9 mouse cellular contexts compared by ENCODE assay signal in the genomic region with DNA sequence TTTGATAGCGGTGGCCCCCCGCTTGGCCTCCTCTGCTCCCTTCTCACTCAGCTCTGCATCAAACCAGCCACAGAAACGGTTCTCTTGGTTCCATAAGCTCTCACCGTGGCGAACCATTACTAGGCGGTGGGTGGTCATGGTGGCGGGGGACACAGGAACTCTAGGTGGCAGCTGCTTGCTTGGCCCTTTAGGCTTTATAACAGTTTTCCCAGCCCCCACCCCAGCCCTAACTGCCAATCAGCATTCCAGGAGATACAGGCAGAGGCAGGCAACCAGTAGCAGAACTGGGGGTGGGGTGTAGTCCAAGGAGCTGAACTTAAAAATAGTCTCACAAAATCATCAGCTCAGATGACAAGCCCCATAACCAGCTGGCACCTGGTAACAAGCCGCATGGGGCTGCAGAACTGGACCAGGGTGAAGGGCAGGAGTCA. TPM values are rescaled to one million over a fixed set of nuclear protein-coding genes. Genes with fewer than 3 reads are reported as not detected.
DNase-seq lines count a peak whose midpoint lies in the region; ATAC-seq lines count a peak whose summit lies in the region.
"Had no signal": no experiment of that assay in that cellular context is flagged by ENCODE, and none has a peak within 500 bp of the region (broad histone marks: within the 10 kb centered on the region; RNA-seq: fewer than 3 reads in every experiment).

Gene Pgam2 (minus strand): TSS at position 183 of the 431 bp plus-strand sequence.

- 32% methylated on average over 8 of the region's 8 CpGs for WGBS in liver, embryonic 13.5 days (ENCODE audit: insufficient replicate concordance)
- 33% methylated on average over 8 of the region's 8 CpGs for WGBS in liver, embryonic 12.5 days (ENCODE audit: insufficient replicate concordance)
- WGBS in embryonic facial prominence, embryonic 13.5 days: 38% methylated on average over 8 of the region's 8 CpGs
- WGBS in heart, embryonic 10.5 days: 21% methylated on average over 8 of the region's 8 CpGs

- no peak within 1 kb of the TSS for H3K4me3 ChIP-seq in liver, embryonic 13.5 days (replicated peaks)
- no peak within 1 kb of the TSS for H3K4me3 ChIP-seq in liver, embryonic 12.5 days
- no peak within 1 kb of the TSS for H3K4me3 ChIP-seq in embryonic facial prominence, embryonic 13.5 days
- H3K4me3 ChIP-seq in heart, embryonic 10.5 days: peak within 1 kb of the TSS; percentile 62

- ATAC-seq in liver, embryonic 13.5 days (ENCODE audit: low read depth): 0 out of 2 replicates have a peak, but pooled peaks have one; percentile 2
- ATAC-seq in liver, embryonic 12.5 days: no peak
- 0 out of 2 replicates have a peak, but pooled peaks have one; percentile 18 for ATAC-seq in embryonic facial prominence, embryonic 13.5 days (ENCODE audit: insufficient number of reproducible peaks, insufficient read depth, low FRiP score, low TSS enrichment, low read depth)
- no peak for ATAC-seq in activated CD4-positive, CD25-positive, alpha-beta regulatory T cell, adult 4 months

- peaks cover 22% of the 10 kb centered on the region for H3K36me3 ChIP-seq in liver, embryonic 13.5 days
- H3K36me3 ChIP-seq in liver, embryonic 12.5 days: peaks cover 29% of the 10 kb centered on the region
- H3K36me3 ChIP-seq in embryonic facial prominence, embryonic 13.5 days: peaks cover 28% of the 10 kb centered on the region
- peaks cover 31% of the 10 kb centered on the region for H3K36me3 ChIP-seq in heart, embryonic 10.5 days

- H3K27ac ChIP-seq in liver, embryonic 13.5 days: no peak within 1 kb of the TSS
- H3K27ac ChIP-seq in liver, embryonic 12.5 days: no peak within 1 kb of the TSS
- H3K27ac ChIP-seq in embryonic facial prominence, embryonic 13.5 days: 0 out of 2 replicates have a peak within 1 kb of the TSS, but pooled peaks have one; percentile 23
- H3K27ac ChIP-seq in heart, embryonic 10.5 days: peak within 1 kb of the TSS; percentile 89
- H3K27ac ChIP-seq: macrophage had no signal

- no peaks in the 10 kb centered on the region for H3K27me3 ChIP-seq in liver, embryonic 13.5 days
- H3K27me3 ChIP-seq in liver, embryonic 12.5 days (replicated peaks): no peaks in the 10 kb centered on the region
- H3K27me3 ChIP-seq in embryonic facial prominence, embryonic 13.5 days: no peaks in the 10 kb centered on the region
- no peaks in the 10 kb centered on the region for H3K27me3 ChIP-seq in heart, embryonic 10.5 days (ENCODE audit: insufficient read depth, poor library complexity, severe bottlenecking)

- peaks cover 24% of the 10 kb centered on the region for H3K4me1 ChIP-seq in liver, embryonic 13.5 days (replicated peaks)
- peaks cover 23% of the 10 kb centered on the region for H3K4me1 ChIP-seq in liver, embryonic 12.5 days
- H3K4me1 ChIP-seq in embryonic facial prominence, embryonic 13.5 days: peaks cover 24% of the 10 kb centered on the region
- peaks cover 51% of the 10 kb centered on the region for H3K4me1 ChIP-seq in heart, embryonic 10.5 days

- no peak for DNase-seq in liver, embryonic 13.5 days
- DNase-seq in heart, embryonic 10.5 days (ENCODE audit: low spot score): peak; percentile 88
- DNase-seq in layer of hippocampus, adult 9-11 months: peak; percentile 52
- no peak for DNase-seq in adrenal gland, postnatal 14 days
- DNase-seq in ovary, postnatal 36 days (ENCODE audit: low spot score): no peak

- H3K9me3 ChIP-seq in liver, embryonic 13.5 days (replicated peaks): no peaks in the 10 kb centered on the region
- no peaks in the 10 kb centered on the region for H3K9me3 ChIP-seq in liver, embryonic 12.5 days (replicated peaks)
- no peaks in the 10 kb centered on the region for H3K9me3 ChIP-seq in embryonic facial prominence, embryonic 13.5 days
- no peaks in the 10 kb centered on the region for H3K9me3 ChIP-seq in heart, embryonic 10.5 days

- no peak within 1 kb of the TSS for H3K4me2 ChIP-seq in liver, embryonic 13.5 days
- H3K4me2 ChIP-seq in liver, embryonic 12.5 days: no peak within 1 kb of the TSS
- peak within 1 kb of the TSS; percentile 1; the same call in 1 of the 2 replicates for H3K4me2 ChIP-seq in embryonic facial prominence, embryonic 13.5 days

- no peak within 1 kb of the TSS for H3K9ac ChIP-seq in liver, embryonic 13.5 days
- no peak within 1 kb of the TSS for H3K9ac ChIP-seq in liver, embryonic 12.5 days
- H3K9ac ChIP-seq in embryonic facial prominence, embryonic 13.5 days: no peak within 1 kb of the TSS

RNA-seq across cellular contexts. Expression of gene Pgam2, which starts in this region (rescaled TPM):
- 1.7 and 3.3 TPM in 2 replicates for polyA plus RNA-seq in liver, embryonic 13.5 days (2015; fragmentation: Nextera tagmentation; extraction: Ambion mirVana)
- 1.7 TPM in 2 replicates for polyA plus RNA-seq in liver, embryonic 12.5 days (2016; fragmentation: Nextera tagmentation; extraction: Ambion mirVana)
- polyA plus RNA-seq in embryonic facial prominence, embryonic 13.5 days (2015; fragmentation: Nextera tagmentation; extraction: Ambion mirVana): 10.1 and 12.1 TPM in 2 replicates
- 479 and 714 TPM in 2 replicates for polyA plus RNA-seq in heart, embryonic 10.5 days (2016; fragmentation: Nextera tagmentation; extraction: Ambion mirVana)
- not detected in 2 replicates for total RNA-seq in adrenal gland, postnatal 14 days (2021)
- 1 to 10 TPM; 1.3 to 1.5 TPM for polyA plus RNA-seq in activated CD4-positive, CD25-positive, alpha-beta regulatory T cell, adult 4 months (2017; shearing (Covaris generic))
- polyA plus RNA-seq: macrophage had no signal

Comparison
In these comparisons a context has a peak if more than half of its experiments do, and no peak if none do; other contexts are left out.
1. RNA of gene Pgam2 (polyA plus RNA-seq): 479 to 714 TPM in heart, embryonic 10.5 days; 10.1 to 12.1 TPM in embryonic facial prominence, embryonic 13.5 days, 1.7 to 3.3 TPM in liver, embryonic 13.5 days, 1.7 TPM in liver, embryonic 12.5 days and 1.3 to 1.5 TPM in activated CD4-positive, CD25-positive, alpha-beta regulatory T cell, adult 4 months; every median in the first group is over 10 times any median in the second.
2. ATAC-seq: peak in liver, embryonic 13.5 days (single experiment) and embryonic facial prominence, embryonic 13.5 days (single experiment); none in liver, embryonic 12.5 days (single experiment) and activated CD4-positive, CD25-positive, alpha-beta regulatory T cell, adult 4 months (single experiment).
3. DNase-seq: peak in heart, embryonic 10.5 days (single experiment) and layer of hippocampus, adult 9-11 months (single experiment); none in liver, embryonic 13.5 days (single experiment), adrenal gland, postnatal 14 days (single experiment) and ovary, postnatal 36 days (single experiment).
4. H3K27ac ChIP-seq: peak in embryonic facial prominence, embryonic 13.5 days (single experiment) and heart, embryonic 10.5 days (single experiment); none in liver, embryonic 13.5 days (single experiment) and liver, embryonic 12.5 days (single experiment).